Mouse (Mus musculus) heart, embryonic 12.5 days (tissue): ENCODE results near the gene Gm20388. TPM values are rescaled to one million over a fixed set of nuclear protein-coding genes. Genes with fewer than 3 reads are reported as not detected.

Source experiments
- ATAC-seq: fragments of 200-750 bp; cut with Nextera tagmentation; 2 replicates; pipeline ENCODE4 v1.8.0; 2017; ENCODE audit warnings: moderate TSS enrichment, moderate library complexity; ENCODE audit not compliant: insufficient number of reproducible peaks, low FRiP score
- H3K27ac ChIP-seq: fragments of 300-500 bp; sonication (generic); 2 replicates; pipeline ENCODE4 v1.5.1; 2016; ENCODE audit warnings: mild to moderate bottlenecking, moderate library complexity; ENCODE audit not compliant: poor library complexity, severe bottlenecking
- H3K27me3 ChIP-seq: fragments of 300-500 bp; sonication (generic); replicated peaks from 2 replicates; pipeline ENCODE4 v1.6.1; 2016; ENCODE audit warnings: mild to moderate bottlenecking, moderate library complexity
- H3K36me3 ChIP-seq: fragments of 300-500 bp; sonication (generic); 2 replicates; pipeline ENCODE4 v1.6.1; 2016; ENCODE audit warnings: mild to moderate bottlenecking, moderate library complexity
- H3K4me1 ChIP-seq: fragments of 300-500 bp; sonication (generic); replicated peaks from 2 replicates; pipeline ENCODE4 v1.6.1; 2016; ENCODE audit warnings: mild to moderate bottlenecking
- H3K4me2 ChIP-seq: fragments of 300-500 bp; sonication (generic); 2 replicates; pipeline ENCODE4 v1.6.1; 2016; ENCODE audit warnings: mild to moderate bottlenecking, moderate library complexity
- H3K4me3 ChIP-seq: fragments of 300-500 bp; sonication (generic); 2 replicates; pipeline ENCODE4 v1.5.1; 2016; ENCODE audit warnings: mild to moderate bottlenecking
- H3K9ac ChIP-seq: fragments of 300-500 bp; sonication (generic); 2 replicates; pipeline ENCODE4 v1.6.1; 2016; ENCODE audit warnings: mild to moderate bottlenecking, moderate library complexity
- H3K9me3 ChIP-seq: fragments of 300-500 bp; sonication (generic); replicated peaks from 2 replicates; pipeline ENCODE4 v1.6.1; 2016; ENCODE audit warnings: mild to moderate bottlenecking, moderate library complexity
- WGBS: fragments of 180-500 bp; shearing (Covaris S2); methylation state at CpG from one replicate; pipeline ENCODE4 v1.1.7; 2016; 5-methylcytosine and 5-hydroxymethylcytosine counted together
- polyA plus RNA-seq: library from polyadenylated mRNA; unstranded; fragments of >200 nt; fragmentation: Nextera tagmentation; extraction: Ambion mirVana; gene quantifications from 2 replicates; pipeline ENCODE4 v1.2.1, GENCODE M21; 2016

The Gm20388 gene
- polyA plus RNA-seq, 1 experiment from 2014 or later, result not detected

DNA sequence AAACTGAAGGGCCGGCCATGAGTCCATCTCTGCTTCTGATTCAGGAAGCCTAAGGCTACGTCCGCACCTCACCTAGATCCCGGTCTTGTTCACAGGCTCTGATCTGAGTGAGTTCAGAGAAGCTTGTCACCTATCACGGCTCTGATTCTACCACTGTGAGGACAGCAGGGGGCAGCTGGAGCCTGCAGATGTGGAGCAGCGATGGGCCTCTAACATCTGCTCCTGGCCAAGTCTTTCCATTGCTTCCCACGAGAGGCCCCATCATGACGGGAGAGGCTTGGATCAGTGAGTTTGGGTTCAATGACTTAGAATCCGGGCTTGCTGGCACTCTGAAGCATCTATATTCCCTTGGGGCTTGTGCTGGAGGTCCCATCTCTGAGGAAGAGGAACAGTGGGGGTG is 1963.4 kb downstream of the Gm20388 start:
- H3K27me3 ChIP-seq, result peaks cover 19% of the 10 kb centered on the region
- no peak overlapping the region for H3K4me2 ChIP-seq
- H3K36me3 ChIP-seq, result no peaks in the 10 kb centered on the region
- ATAC-seq, result no peak; the same call in 1 of the 2 replicates
- no peaks in the 10 kb centered on the region for H3K9me3 ChIP-seq
- H3K4me3 ChIP-seq, result no peak overlapping the region
- H3K4me1 ChIP-seq, result peaks cover 37% of the 10 kb centered on the region
- H3K27ac ChIP-seq, result no peak overlapping the region
- WGBS, result 39% methylated on average over 9 of the region's 9 CpGs
- no peak overlapping the region for H3K9ac ChIP-seq

DNA sequence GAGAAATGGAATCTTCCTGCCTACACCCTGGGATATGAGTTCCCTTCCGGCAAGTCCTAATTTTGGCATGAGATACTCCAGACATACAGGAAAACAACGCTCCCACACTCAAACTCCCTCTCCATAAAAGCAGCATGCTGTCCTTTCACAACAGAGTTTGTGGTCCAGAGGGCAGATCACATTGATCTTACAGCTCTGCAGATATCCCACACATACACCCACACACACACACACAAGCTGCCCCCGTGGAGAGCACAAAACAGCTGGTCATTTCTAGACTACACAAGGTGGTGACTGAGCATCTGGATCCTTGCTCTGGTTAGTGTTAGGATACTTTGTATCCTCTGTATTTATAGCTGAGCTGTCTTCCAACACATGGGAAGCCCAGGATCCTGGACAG is 1964.4 kb downstream of the Gm20388 start:
- Histone ChIP-seq H3K4me1 (peaks cover 37% of the 10 kb centered on the region), H3K9me3 (no peaks in the 10 kb centered on the region), H3K4me2 (peak overlapping the region; percentile 12; the same call in 1 of the 2 replicates), H3K27ac (0 out of 2 replicates have a peak overlapping the region, but pooled peaks have one; percentile 5), H3K27me3 (peaks cover 19% of the 10 kb centered on the region), H3K36me3 (no peaks in the 10 kb centered on the region), H3K4me3 (no peak overlapping the region), H3K9ac (no peak overlapping the region)
- no peak for ATAC-seq
- 42% methylated on average over 3 of the region's 3 CpGs for WGBS

DNA sequence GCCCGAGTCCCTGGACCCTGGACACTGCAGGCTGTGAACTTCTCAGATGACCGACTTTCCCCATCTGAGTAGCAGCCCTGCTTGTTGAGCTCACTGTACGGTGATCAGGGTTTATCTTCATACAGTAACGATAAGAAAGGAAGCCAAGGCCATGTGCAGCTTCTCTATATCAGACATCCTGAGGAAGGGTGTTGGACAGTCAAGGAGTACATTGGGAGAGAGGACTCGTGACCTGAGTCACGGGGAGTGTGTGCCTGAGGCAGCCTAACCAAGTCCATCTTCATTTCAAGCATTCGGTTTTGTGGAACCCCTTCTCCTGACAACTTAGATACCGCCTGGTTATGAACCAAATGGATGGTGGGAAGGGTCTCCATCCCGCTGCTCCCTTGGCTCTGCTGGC is 1964.9 kb downstream of the Gm20388 start:
- no peaks in the 10 kb centered on the region for H3K9me3 ChIP-seq
- H3K9ac ChIP-seq, result no peak overlapping the region
- H3K4me3 ChIP-seq, result no peak overlapping the region
- H3K27ac ChIP-seq, result 0 out of 2 replicates have a peak overlapping the region, but pooled peaks have one; percentile 5
- H3K27me3 ChIP-seq, result peaks cover 19% of the 10 kb centered on the region
- 41% methylated on average over 9 of the region's 9 CpGs for WGBS
- no peaks in the 10 kb centered on the region for H3K36me3 ChIP-seq
- peaks cover 38% of the 10 kb centered on the region for H3K4me1 ChIP-seq
- peak overlapping the region; percentile 12; the same call in 1 of the 2 replicates for H3K4me2 ChIP-seq
- peak; percentile 56; the same call in 1 of the 2 replicates for ATAC-seq

DNA sequence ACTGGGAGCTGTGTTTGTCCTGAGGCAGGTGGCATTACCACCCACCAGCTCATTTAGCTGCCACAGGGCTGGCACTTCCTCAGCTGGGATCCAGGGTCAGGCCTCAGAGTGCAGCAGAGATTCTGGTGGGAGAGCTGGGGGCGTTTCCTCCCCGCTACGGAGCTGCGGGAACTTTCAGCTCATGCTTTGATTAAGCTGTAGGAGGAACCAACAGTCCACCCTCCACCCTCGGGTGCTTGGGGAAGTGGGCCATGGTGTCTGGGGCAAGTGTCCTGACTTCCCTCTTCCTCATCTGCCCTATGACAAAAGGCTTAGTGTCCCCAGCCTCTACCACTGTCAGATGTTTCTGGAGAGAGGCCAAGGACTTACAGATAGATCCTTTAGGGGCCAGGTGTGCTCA is 1966.6 kb downstream of the Gm20388 start:
- H3K9me3 ChIP-seq, result no peaks in the 10 kb centered on the region
- 51% methylated on average over 5 of the region's 5 CpGs for WGBS

GRCm38 (mm10) chr8:121877828-121878480 is 1967.3 kb downstream of the Gm20388 start:
- peaks cover 7% of the 10 kb centered on the region for H3K27me3 ChIP-seq
- no peak overlapping the region for H3K4me2 ChIP-seq
- no peak for ATAC-seq
- no peak overlapping the region for H3K27ac ChIP-seq
- H3K4me3 ChIP-seq, result no peak overlapping the region
- no peak overlapping the region for H3K9ac ChIP-seq
- H3K9me3 ChIP-seq, result no peaks in the 10 kb centered on the region
- H3K36me3 ChIP-seq, result peaks cover 10% of the 10 kb centered on the region
- peaks cover 43% of the 10 kb centered on the region for H3K4me1 ChIP-seq
- 90% methylated on average over 7 of the region's 7 CpGs for WGBS

More for the DNA sequence above, 1966.6 kb downstream of the Gm20388 start:
- H3K4me3 ChIP-seq, result no peak overlapping the region
- ATAC-seq, result no peak
- peaks cover 48% of the 10 kb centered on the region for H3K4me1 ChIP-seq
- H3K36me3 ChIP-seq, result peaks cover 3% of the 10 kb centered on the region; the same call in 1 of the 2 replicates
- no peak overlapping the region for H3K9ac ChIP-seq
- no peak overlapping the region for H3K4me2 ChIP-seq
- peaks cover 11% of the 10 kb centered on the region for H3K27me3 ChIP-seq
- H3K27ac ChIP-seq, result no peak overlapping the region

GRCm38 (mm10) chr8:121879712-121880111 is 1969.1 kb downstream of the Gm20388 start:
- Histone ChIP-seq H3K36me3 (peaks cover 28% of the 10 kb centered on the region), H3K4me3 (no peak overlapping the region), H3K9ac (no peak overlapping the region), H3K27me3 (no peaks in the 10 kb centered on the region), H3K9me3 (no peaks in the 10 kb centered on the region), H3K4me1 (peaks cover 35% of the 10 kb centered on the region), H3K4me2 (no peak overlapping the region), H3K27ac (no peak overlapping the region)
- no peak for ATAC-seq
- 82% methylated on average over 3 of the region's 3 CpGs for WGBS

- WGBS, result 13% methylated on average over 1 of the region's 1 CpGs
- no peak overlapping the region for H3K4me3 ChIP-seq
- H3K9ac ChIP-seq, result no peak overlapping the region
- no peak for ATAC-seq
- H3K4me1 ChIP-seq, result peaks cover 24% of the 10 kb centered on the region
- H3K36me3 ChIP-seq, result peaks cover 39% of the 10 kb centered on the region
- H3K27me3 ChIP-seq, result no peaks in the 10 kb centered on the region
- H3K4me2 ChIP-seq, result no peak overlapping the region
- H3K27ac ChIP-seq, result no peak overlapping the region
- H3K9me3 ChIP-seq, result no peaks in the 10 kb centered on the region
Measured at GRCm38 (mm10) chr8:121880818-121881217, 1970.2 kb downstream of the Gm20388 start.

GRCm38 (mm10) chr8:121881921-121882320 is 1971.3 kb downstream of the Gm20388 start:
- ATAC-seq, result no peak
- no peak overlapping the region for H3K9ac ChIP-seq
- no peak overlapping the region for H3K4me2 ChIP-seq
- H3K27me3 ChIP-seq, result no peaks in the 10 kb centered on the region
- H3K36me3 ChIP-seq, result peaks cover 50% of the 10 kb centered on the region
- H3K4me1 ChIP-seq, result peaks cover 17% of the 10 kb centered on the region
- no peaks in the 10 kb centered on the region for H3K9me3 ChIP-seq
- no peak overlapping the region for H3K4me3 ChIP-seq
- WGBS, result 96% methylated on average over 5 of the region's 5 CpGs
- H3K27ac ChIP-seq, result no peak overlapping the region

GRCm38 (mm10) chr8:121884181-121884580 is 1973.5 kb downstream of the Gm20388 start:
- 90% methylated on average over 3 of the region's 3 CpGs for WGBS
- no peak overlapping the region for H3K4me2 ChIP-seq
- H3K9ac ChIP-seq, result no peak overlapping the region
- H3K9me3 ChIP-seq, result no peaks in the 10 kb centered on the region
- H3K36me3 ChIP-seq, result peaks cover 63% of the 10 kb centered on the region
- H3K4me3 ChIP-seq, result no peak overlapping the region
- no peak overlapping the region for H3K27ac ChIP-seq
- H3K27me3 ChIP-seq, result no peaks in the 10 kb centered on the region
- no peak for ATAC-seq
- peaks cover 17% of the 10 kb centered on the region for H3K4me1 ChIP-seq

GRCm38 (mm10) chr8:121885001-121885400 is 1974.4 kb downstream of the Gm20388 start:
- peaks cover 63% of the 10 kb centered on the region for H3K36me3 ChIP-seq
- no peak overlapping the region for H3K4me3 ChIP-seq
- ATAC-seq, result no peak
- no peak overlapping the region for H3K9ac ChIP-seq
- peaks cover 17% of the 10 kb centered on the region for H3K4me1 ChIP-seq
- H3K9me3 ChIP-seq, result no peaks in the 10 kb centered on the region
- no peak overlapping the region for H3K27ac ChIP-seq
- H3K4me2 ChIP-seq, result no peak overlapping the region
- no peaks in the 10 kb centered on the region for H3K27me3 ChIP-seq
- 91% methylated on average over 9 of the region's 9 CpGs for WGBS

GRCm38 (mm10) chr8:121885433-121885832 is 1974.8 kb downstream of the Gm20388 start:
- Histone ChIP-seq H3K27me3 (no peaks in the 10 kb centered on the region), H3K36me3 (peaks cover 63% of the 10 kb centered on the region), H3K4me3 (no peak overlapping the region), H3K9ac (no peak overlapping the region), H3K4me2 (no peak overlapping the region), H3K9me3 (no peaks in the 10 kb centered on the region), H3K4me1 (peaks cover 17% of the 10 kb centered on the region), H3K27ac (no peak overlapping the region)
- ATAC-seq, result no peak
- 87% methylated on average over 6 of the region's 6 CpGs for WGBS

GRCm38 (mm10) chr8:121887547-121887946 is 1976.9 kb downstream of the Gm20388 start:
- no peak overlapping the region for H3K4me3 ChIP-seq
- WGBS, result 74% methylated on average over 1 of the region's 1 CpGs
- no peak for ATAC-seq
- no peaks in the 10 kb centered on the region for H3K27me3 ChIP-seq
- H3K9ac ChIP-seq, result no peak overlapping the region
- H3K36me3 ChIP-seq, result peaks cover 57% of the 10 kb centered on the region
- no peak overlapping the region for H3K27ac ChIP-seq
- H3K9me3 ChIP-seq, result no peaks in the 10 kb centered on the region
- no peak overlapping the region for H3K4me2 ChIP-seq
- no peaks in the 10 kb centered on the region for H3K4me1 ChIP-seq
